Mouse (Mus musculus) frontal cortex, postnatal 36 days (tissue): ENCODE measurements around the gene Rps8.
A peak's percentile ranks its signal among the peaks of the same experiment; 100 is the strongest.
"Not testable (repeated sequence)": the region's sequence is repeated elsewhere in the genome, so short reads cannot be mapped to it uniquely, and the experiment has no call there.

ENCODE experiments used
- DNase-seq, 2 experiments: peaks; one replicate each; pipeline ENCODE4 v3.0.0; 2022; ENCODE audit warnings: low spot score in 2 of 2

Rps8 gene

DNA sequence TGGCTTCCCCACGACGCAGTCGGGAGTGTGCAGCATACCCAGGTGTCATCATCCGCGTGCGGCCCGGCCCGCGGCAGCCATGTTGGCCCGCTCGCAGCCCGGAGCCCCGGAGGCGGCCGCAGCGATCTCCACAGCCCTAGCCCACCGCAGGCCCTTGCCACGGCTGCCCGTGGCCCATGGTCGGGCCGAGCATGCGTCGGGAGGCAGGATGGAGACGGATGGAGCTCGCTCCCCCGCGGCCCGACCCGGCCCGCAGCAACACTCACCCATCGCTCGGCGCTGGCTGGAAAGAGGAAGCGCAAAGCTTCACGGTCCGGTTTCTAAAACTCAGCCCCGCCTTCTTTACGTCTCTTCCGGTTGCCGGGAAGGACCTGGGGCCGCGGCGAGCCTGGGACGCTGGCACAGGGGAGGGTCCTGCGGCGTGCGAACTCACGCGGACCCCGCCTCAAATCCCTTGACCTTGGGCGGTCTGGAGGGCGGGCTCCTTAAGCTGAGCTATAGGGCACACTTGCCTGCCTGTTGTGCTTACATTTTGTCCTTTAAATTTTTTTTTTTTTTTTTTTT lies at the start of gene Rps8:
Gene Rps8 (minus strand): TSS at position 452 of the 564 bp plus-strand sequence.
- DNase-seq, result peak; percentile 85 to 88

DNA sequence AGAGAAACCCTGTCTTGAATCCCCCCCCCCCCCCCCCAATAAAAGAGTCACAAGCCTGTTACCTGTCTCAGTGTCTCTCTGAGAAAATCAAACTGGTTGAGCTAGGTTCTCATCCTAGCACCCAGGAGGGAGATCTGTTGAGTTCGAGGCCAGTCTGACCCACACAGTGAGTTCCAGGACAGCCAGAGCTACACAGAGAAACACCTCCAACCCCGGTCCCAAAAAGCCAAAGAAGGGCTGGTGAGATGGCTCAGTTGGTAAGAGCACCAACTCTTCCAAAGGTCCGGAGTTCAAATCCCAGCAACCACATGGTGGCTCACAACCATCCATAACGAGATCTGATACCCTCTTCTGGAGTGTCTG lies 46.9 kb upstream of the Rps8 start:
- no peak for DNase-seq

DNA sequence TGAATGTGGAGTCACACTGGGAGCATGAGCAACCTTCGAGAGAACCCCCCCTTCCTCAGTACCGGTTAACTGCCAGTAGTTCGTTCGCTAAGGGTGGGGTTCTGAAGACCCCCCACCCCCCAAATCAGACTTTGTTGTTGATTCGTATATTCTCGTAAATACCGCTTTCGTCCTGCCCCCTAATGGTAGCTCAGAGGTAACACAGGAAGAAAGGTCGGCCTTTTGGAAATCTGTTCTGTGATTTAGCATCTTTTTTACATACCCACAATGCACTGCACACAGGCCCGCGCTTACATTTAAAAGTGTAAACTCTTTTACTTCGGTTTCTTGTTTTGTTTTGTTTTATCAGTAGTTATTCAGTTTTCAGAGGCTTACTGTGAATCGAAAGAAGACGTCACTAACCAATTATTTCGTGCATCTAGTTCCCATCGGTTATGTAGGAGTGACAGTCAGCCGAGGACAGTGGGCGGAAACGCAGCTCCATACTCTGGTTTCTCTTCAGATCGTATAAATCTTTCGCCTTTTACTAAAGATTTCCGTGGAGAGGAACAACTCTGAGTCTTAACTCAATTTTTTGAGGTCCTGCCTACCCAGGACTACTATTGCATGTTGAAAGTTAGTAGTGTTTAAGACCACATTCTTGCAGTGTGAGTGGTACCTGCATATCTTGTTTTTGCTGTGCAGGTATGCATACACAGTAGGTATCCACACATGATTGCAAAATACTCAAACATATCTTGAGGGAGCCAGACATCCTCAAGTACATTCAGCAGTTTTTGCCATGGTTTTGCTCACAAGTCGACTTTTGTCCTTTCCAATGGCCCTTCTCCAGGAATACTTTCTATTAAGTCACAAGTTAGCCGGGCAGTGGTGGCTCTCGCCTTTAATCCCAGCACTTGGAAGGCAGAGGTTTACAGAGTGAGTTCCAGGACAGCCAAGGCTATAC lies 46.3 kb upstream of the Rps8 start:
- peak in 1 of 2 experiments; percentile 36 for DNase-seq

DNA sequence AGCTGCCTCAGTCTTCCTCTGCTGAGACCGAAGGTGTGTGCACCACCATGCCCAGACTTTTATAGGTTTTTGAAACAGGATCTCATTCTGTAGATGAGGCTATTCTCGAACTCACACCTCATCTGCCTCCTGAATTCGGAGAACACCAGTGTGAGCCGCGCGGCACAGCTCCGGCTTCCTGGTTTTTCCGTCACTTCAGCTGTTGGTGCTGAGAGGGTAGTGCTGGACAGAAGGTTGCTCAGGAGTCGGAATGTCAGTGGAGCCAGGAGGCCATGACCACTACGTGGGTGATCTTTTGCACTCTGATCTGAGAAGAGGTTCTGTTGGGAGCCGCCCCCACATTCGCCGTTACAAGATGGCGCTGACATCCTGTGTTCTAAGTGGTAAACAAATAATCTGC lies 35.8 kb upstream of the Rps8 start:
- DNase-seq, result no peak

DNA sequence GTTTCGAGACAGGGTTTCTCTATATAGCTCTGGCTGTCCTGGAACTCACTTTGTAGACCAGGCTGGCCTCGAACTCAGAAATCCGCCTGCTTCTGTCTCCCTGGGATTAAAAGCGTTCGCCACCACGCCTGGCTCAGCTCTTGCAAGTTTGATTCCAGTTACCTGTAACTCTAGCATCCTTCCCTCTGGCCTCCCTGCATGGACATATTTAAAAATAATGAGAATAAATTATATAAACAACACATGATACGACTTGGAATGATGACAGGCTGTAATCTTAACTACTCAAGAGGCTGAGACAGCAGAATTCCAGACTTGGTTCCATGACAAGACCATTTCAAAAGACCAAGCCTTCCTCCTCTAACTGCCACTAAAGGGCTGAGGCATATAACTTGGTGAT lies 34.6 kb upstream of the Rps8 start:
- no peak for DNase-seq

DNA sequence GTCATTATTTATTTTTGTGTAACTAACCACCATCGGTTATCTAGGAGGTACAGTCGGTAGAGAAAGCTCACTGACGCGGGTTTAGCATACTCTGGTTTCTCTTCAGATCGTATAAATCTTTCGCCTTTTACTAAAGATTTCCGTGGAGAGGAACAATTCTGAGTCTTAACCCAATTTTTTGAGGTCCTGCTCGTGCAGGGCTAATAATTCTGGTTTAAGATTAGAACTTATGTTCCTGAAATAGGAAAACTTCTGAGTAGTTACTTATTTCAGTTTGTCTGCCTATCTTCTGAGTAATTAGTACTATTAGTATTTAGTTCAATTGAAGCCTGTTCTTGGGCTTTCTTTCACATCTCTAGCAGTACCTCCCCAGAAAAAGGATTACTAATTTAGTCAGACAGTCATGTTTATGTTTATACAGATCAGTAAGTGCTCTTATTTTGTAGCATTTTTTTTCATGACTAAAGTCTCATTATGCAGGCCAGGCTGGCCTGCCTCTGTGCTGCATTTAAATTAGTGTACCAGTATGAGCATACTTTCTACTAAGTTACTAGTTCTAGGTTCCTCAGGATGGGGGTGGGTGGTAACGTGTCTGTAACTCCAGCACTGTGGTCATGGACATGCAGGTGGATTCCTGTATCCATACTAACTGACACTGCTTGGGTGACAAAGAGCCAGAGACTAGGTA lies 34.0 kb upstream of the Rps8 start:
- DNase-seq, result peak in 1 of 2 experiments; percentile 41

DNA sequence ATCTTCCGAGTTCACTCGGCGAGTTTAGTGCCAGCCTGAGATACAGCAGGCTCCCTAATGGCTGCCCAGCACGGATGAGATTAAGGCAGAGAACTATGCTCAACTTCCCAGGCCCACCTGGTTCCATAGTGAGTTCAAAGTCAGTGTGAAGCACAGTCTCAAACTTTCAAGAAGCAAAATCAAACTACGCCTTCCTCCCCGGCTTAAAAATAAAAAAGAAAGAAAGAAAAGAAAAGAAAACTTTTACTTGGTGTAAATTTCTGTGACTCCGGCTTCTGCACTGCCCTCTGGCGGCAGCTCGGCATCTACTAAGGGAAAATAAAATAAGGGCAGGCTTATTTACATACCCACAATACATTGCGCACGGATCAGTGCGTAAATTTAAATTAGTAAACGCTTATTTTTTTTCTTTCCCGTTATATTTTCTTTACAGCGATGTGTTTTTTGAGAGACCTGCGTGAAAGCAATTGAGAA lies 33.4 kb upstream of the Rps8 start:
- DNase-seq, result peak; percentile 78 to 84

DNA sequence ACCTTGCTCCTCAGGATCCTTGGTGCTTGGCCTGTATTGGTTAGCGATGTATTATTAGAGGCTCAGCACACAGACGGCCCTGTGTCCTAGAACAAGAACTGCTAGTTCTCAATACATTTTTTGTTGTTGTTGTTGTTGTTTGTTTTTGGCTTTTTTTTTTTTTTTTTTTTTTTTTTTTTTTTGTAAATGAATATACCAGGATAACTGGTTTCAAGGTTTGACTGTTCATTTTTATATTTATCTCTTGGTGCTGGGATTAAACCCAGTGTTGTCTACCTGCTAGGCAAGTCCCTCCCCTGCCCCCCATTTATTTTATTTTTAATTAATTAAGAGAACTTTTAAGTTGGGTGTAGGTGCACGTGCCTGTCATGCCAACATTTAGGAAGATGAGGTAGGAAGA lies 32.9 kb upstream of the Rps8 start:
- DNase-seq, result no peak

DNA sequence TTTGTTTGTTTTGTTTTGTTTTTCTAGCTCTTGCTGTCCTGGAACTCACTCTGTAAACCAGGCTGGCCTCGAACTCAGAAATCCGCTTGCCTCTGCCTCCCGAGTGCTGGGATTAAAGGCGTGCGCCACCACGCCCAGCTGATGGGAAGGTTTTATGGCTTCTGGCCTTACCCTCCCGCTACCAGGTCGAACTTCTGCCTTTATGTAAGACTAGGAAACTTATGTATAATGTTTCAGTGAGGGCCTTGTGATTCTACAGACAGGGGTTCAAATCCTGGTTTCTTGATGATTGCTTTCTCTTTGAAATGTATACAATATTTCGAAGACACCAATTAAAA lies 26.7 kb upstream of the Rps8 start:
- DNase-seq, result not testable (repeated sequence)

DNA sequence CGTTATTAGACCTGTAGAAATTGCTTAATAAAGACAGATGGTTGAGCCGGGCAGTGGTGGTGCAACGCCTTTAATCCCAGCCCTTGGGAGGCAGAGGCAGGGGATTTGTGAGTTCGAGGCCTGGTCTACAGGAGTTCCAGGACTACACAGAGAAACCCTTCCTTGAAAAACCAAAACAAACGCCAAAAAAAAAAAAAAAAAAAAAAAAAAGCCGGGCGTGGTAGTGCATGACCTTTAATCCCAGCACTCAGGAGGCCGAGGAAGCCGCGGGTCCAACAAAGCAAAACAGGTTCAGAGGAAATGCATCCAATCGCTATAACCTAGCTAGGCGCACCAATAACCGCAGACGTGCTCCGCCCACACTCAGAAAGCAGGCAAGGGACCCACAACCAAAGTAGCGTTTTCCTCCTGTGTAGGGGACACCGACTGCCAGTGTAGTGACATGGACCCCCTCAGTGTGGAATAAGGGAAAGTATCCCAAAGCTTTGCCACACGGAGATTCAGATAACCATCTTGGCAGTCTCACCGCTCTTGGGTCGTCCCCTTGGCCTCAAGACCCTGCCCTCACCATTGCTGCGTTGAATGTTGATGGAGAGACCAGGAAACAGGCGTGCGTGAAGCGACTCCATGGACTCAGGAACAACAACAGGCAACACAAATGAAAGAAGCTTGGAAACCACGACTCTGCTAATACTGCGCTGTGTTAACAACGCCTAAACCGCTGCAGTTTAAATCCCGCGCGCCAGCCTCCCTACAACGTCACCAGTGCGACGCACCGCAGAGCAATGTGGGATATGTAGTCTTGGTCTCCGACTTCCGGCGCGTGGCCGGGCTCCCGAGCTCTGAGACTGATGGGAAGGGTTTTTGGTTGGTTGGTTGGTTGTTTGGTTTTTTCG lies 26.1 kb upstream of the Rps8 start, which contains the start of gene Kif2c:
Gene Kif2c (minus strand): TSS at position 777 of the 896 bp plus-strand sequence.
- peak; percentile 90 to 95 for DNase-seq

DNA sequence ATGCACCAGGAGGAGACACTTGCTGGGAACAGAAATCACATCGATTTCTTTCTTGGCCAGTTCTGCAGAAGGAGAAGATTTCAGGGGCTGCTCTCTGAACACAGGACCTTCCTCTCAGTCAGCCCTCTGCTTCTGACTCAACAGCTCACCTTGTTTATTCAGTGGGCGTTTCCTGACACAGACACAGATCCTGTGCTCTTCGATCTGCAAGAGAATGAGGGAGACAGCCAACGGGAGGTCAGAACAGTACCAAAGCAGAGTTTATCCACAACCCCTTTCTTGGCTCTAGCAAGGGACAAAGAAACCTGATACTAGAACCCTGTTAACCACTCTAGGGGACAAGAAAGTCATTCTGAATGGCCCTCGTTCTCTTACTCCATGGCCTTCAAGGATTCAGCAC lies 13.9 kb upstream of the Rps8 start:
- no peak for DNase-seq

DNA sequence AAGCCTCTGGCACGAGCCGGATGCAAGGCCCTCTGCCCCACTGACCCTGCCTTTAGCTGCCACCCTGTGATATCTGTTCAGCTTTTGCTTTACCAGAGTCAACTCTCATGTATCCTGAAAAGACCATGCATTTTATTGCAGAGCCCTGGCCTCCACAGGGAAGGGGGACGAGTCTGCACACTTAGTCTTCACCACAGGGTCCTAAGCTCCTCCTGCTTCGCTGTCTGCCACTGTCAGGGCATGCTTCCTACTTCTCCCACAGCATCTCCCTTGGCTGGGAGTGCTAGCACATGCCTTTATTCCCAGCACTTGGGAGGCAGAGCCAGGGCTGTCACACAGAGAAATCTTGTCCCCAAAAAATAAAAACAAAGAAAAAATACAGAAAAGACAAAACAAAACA lies 5.1 kb upstream of the Rps8 start:
- DNase-seq, result no peak

DNA sequence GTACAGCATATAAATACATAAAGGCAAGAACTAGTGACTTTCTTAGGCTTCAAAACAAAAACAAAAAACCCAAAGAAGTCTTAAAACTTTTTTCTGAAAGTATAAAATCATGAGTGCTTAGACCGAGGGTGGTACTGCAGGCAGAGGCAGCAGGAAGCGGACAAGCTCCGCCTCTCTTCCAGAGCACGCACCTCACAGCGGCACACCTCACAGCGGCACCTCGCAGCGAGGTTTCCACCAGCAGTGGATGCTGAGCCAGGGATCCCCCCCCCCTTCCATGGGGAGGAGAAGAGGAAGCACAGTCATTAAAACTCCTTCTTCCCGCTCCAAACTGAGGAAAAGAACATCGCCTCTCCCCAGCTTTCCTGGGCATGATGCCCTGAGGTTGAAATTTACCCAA lies 3.6 kb upstream of the Rps8 start:
- no peak for DNase-seq

DNA sequence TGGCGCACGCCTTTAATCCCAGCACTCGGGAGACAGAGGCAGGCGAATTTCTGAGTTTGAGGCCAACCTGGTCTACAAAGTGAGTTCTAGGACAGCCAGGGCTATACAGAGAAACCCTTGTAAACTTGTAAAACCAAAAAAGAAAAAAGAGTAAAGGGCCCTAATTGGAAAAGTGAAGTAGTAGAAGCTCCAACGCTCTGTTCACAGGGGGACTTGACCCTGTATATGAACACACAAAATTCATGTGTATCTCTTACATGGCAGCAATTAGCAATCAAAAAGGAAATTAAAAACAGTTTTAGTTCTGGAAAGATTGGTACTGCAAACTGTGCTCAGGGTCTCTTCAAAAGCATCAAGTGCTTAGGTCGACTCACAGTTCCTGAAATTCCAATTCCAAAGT lies 329 bp upstream of the Rps8 start:
- no peak for DNase-seq

DNA sequence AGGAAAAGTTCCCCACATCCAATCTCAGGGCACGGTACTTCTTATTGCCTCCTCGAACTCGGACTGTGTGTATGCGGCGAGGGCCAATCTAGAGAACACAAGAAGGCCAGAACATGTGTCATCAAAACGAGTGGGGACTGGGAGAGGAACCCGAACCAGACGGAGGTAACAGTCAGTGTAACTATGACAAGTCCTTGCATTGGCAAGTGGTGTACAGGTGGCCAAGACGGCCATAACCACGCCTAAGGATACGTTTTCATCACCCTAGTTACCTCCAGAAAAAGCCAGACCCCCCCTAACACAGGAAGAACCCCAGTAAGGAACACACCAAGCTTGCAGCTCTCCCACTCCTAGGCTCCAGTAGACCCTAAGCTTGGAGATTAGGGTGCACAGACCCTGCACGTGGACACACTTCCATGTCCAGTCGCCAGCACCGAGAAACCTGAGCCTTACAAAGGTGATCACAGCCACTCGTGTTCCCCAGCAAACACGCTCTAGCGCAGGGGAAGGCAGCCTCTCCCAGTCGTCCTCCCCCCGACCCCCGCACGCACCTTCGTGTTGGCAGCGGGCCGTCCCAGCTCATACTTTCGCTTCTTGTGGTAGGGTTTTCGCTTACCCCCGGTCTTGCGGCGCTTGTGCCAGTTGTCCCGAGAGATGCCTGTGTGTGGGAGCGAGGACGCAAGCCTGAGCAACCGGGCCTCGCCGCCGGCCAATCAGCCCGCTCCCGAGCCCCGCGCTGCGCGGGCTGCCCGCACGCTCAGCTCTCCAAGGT lies 837 bp downstream of the Rps8 start:
- no peak for DNase-seq

DNA sequence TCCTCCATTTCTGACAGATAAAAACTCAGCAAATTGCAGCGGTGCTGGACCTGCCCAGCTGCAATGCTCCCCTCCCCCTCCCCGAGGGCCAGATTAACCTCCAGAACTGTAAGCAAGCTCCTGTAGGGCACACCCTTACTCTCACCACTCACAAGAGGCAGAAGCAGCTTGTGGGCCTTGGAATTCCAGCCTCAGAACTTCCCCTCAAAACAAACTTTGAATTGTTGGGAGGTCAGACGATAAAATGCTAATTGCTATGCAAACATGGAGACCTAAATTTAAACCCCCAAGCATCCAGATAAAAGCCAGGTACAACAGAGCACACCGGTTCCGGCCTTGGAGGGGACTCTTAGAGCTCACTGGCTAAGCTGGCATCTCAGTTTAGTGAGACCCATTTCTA lies 3.3 kb downstream of the Rps8 start:
- DNase-seq, result no peak

DNA sequence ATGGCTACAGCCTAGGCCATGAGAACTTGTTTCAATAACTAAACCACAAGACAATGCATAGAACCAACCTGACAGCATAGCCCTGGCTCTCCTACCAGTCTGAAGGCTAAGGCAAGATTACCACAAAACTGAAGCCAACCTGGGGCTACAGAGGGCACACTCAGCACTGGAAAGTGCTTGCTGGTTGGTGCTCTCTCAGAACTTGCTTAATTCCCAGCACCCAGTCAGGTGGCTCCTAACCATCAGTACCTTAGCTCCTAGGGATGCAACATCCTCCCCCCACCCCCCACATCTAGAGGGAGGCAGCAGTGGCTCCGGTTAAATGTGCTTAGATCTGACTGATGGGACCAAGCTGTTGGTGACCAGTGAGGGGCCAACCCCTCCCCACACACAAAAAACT lies 4.6 kb downstream of the Rps8 start:
- DNase-seq, result no peak

DNA sequence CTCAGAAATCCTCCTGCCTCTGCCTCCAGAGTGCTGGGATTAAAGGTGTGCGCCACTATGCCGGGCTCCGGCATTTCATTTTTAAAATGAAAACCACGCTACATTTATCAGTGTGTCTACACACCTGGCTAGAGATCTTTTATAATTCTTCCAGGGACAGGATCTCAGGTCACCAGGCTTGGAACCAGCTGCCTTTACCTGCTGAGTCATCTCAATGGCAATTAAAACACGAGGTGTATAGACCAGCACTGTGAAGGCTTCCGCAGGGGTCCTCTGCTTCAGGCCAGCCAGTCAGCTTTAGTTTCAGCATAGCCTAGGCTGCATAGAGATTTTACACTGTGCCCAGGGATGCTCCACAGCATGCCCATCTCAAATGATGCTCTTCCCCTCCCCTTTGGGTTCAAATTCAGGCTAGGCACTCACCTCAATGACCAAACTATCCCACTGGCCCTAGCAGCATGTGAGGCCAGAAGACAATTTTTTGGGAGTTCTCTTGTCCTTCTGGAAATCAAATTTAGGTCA lies 5.8 kb downstream of the Rps8 start:
- no peak for DNase-seq

DNA sequence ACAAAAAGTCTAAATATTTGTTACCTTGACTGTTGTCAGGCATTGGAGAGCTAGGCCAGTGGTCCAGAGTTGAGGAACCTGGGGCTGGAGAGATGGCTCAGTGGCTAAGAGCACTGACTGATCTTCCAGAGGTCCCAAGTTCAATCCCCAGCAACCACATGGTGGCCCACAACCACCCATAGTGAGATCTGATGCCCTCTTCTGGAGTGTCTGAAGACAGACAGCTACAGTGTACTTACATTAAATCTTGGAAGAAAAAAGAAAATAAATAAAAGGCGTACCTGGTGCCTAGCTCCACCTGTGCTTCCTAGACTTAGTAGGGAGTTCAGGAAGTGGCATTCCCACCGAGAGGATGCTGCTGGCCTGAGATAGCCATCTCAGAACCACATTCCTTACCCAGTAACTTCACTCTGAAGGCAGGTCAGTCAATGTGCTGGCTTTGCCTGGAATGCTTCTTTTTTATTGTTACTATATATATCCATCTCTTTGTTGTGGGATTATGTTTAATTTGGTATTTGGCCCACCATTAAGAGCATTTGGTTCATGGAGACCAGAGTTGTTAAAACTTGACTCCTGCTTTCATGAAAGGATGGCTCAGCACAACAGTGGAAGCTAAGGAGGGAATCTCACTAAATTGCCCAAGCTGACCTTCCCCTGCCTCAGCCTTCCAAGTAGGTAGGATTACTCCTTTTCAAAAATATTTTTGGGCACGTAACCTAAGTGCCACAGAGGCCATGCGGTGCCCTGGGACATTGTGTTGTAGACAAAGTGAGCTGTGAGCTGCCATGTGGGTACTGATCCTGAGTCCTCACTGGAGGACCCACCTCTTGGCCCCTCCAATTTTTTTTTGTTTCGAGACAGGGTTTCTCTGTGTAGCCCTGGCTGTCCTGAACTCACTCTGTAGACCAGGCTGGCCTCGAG lies 6.5 kb downstream of the Rps8 start:
- no peak for DNase-seq

DNA sequence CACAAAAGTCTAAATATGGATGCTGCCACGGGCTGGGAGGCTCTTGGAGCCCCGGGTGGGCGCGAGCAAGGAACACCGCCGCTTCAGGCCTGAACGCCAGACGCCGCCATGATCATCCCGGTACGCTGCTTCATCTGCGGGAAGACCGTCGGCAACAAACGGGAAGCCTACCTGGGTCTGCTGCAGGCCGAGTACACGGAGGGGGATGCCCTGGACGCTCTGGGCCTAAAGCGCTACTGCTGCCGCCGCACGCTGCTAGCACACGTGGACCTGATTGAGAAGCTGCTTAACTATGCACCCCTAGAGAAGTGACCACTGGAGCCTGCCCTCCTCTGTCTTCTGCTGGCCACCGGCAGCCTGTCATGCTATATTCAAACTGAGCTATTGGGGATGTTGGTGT lies 7.2 kb downstream of the Rps8 start:
- DNase-seq, result no peak
